Mouse (Mus musculus) bone marrow macrophage, adult 2 months (primary cell): Measurements from ENCODE around the gene Smurf1. TPM values are rescaled to one million over a fixed set of nuclear protein-coding genes. Genes with fewer than 3 reads are reported as not detected.

Source experiments
- H3K27ac ChIP-seq: 2 replicates; pipeline ENCODE4 v1.5.1; 2012; ENCODE audit warnings: low read depth, low read length; ENCODE audit not compliant: insufficient read depth
- H3K4me1 ChIP-seq: 2 replicates; pipeline ENCODE4 v1.6.1; 2012; ENCODE audit warnings: low read length; ENCODE audit not compliant: control insufficient read depth, insufficient read depth
- H3K4me3 ChIP-seq: 2 replicates; pipeline ENCODE4 v1.5.1; 2012; ENCODE audit warnings: mild to moderate bottlenecking, low read length, moderate library complexity; ENCODE audit not compliant: insufficient read depth
- CTCF ChIP-seq: IDR thresholded peaks from 2 replicates; pipeline ENCODE4 v1.5.1; 2012; ENCODE audit warnings: low read depth, mild to moderate bottlenecking, low read length, moderate library complexity
- POLR2A ChIP-seq: IDR thresholded peaks from 2 replicates; pipeline ENCODE4 v1.6.1; 2012; ENCODE audit warnings: mild to moderate bottlenecking, low read depth, low read length, borderline replicate concordance
- polyA plus RNA-seq: library from polyadenylated mRNA; stranded (reverse); fragments of >200 nt; gene quantifications from 2 replicates; pipeline ENCODE4 v1.2.4, GENCODE M21; 2012; ENCODE audit not compliant: missing spikeins, insufficient read depth, insufficient read length

Gene Smurf1
- polyA plus RNA-seq, 1 experiment = 11.5 TPM

- no peak overlapping the region for H3K4me3 ChIP-seq
- no peak for TF ChIP-seq POLR2A
- TF ChIP-seq CTCF = no peak
- no peak overlapping the region for H3K27ac ChIP-seq
- H3K4me1 ChIP-seq = no peaks in the 10 kb centered on the region
These were observed 83.8 kb downstream of the Smurf1 start for GRCm38 (mm10) chr5:144881670-144882399.

GRCm38 (mm10) chr5:144877021-144877420 lies 88.6 kb downstream of the Smurf1 start:
- H3K27ac ChIP-seq = no peak overlapping the region
- TF ChIP-seq POLR2A (no peak), CTCF (no peak)
- 0 out of 2 replicates have a peak, but pooled peaks cover 4% of the 10 kb centered on the region for H3K4me1 ChIP-seq
- H3K4me3 ChIP-seq = no peak overlapping the region

GRCm38 (mm10) chr5:144875892-144876291 lies 89.8 kb downstream of the Smurf1 start:
- no peak overlapping the region for H3K27ac ChIP-seq
- 0 out of 2 replicates have a peak, but pooled peaks cover 4% of the 10 kb centered on the region for H3K4me1 ChIP-seq
- TF ChIP-seq CTCF (peak; percentile 91), POLR2A (no peak)
- H3K4me3 ChIP-seq = no peak overlapping the region

GRCm38 (mm10) chr5:144875227-144875626 lies 90.4 kb downstream of the Smurf1 start:
- no peak overlapping the region for H3K27ac ChIP-seq
- no peak overlapping the region for H3K4me3 ChIP-seq
- TF ChIP-seq POLR2A (no peak), CTCF (no peak)
- 0 out of 2 replicates have a peak, but pooled peaks cover 4% of the 10 kb centered on the region for H3K4me1 ChIP-seq

- Histone ChIP-seq H3K4me1 (0 out of 2 replicates have a peak, but pooled peaks cover 4% of the 10 kb centered on the region), H3K4me3 (no peak overlapping the region), H3K27ac (no peak overlapping the region)
- TF ChIP-seq CTCF (no peak), POLR2A (no peak)
These were observed 92.8 kb downstream of the Smurf1 start for GRCm38 (mm10) chr5:144872867-144873266.

- Histone ChIP-seq H3K4me1 (0 out of 2 replicates have a peak, but pooled peaks cover 4% of the 10 kb centered on the region), H3K27ac (no peak overlapping the region), H3K4me3 (no peak overlapping the region)
- TF ChIP-seq POLR2A (no peak), CTCF (no peak)
These were observed 93.3 kb downstream of the Smurf1 start for GRCm38 (mm10) chr5:144872326-144872725.

- Histone ChIP-seq H3K4me3 (no peak overlapping the region), H3K4me1 (0 out of 2 replicates have a peak, but pooled peaks cover 4% of the 10 kb centered on the region), H3K27ac (no peak overlapping the region)
- TF ChIP-seq POLR2A (no peak), CTCF (no peak)
These were observed 93.9 kb downstream of the Smurf1 start for GRCm38 (mm10) chr5:144871775-144872174.

GRCm38 (mm10) chr5:144870782-144871181 lies 94.9 kb downstream of the Smurf1 start:
- Histone ChIP-seq H3K4me1 (0 out of 2 replicates have a peak, but pooled peaks cover 3% of the 10 kb centered on the region), H3K4me3 (no peak overlapping the region), H3K27ac (no peak overlapping the region)
- TF ChIP-seq POLR2A = no peak
- TF ChIP-seq CTCF = no peak

GRCm38 (mm10) chr5:144869466-144869865 lies 96.2 kb downstream of the Smurf1 start:
- TF ChIP-seq POLR2A (no peak), CTCF (no peak)
- H3K4me3 ChIP-seq = no peak overlapping the region
- H3K4me1 ChIP-seq = no peaks in the 10 kb centered on the region

GRCm38 (mm10) chr5:144866923-144867322 lies 98.7 kb downstream of the Smurf1 start:
- no peak for TF ChIP-seq POLR2A
- no peak for TF ChIP-seq CTCF
- Histone ChIP-seq H3K4me1 (no peaks in the 10 kb centered on the region), H3K4me3 (no peak overlapping the region), H3K27ac (no peak overlapping the region)

More at GRCm38 (mm10) chr5:144869466-144869865, 96.2 kb downstream of the Smurf1 start:
- H3K27ac ChIP-seq = no peak overlapping the region

GRCm38 (mm10) chr5:144860913-144861312 lies 104.7 kb downstream of the Smurf1 start:
- Histone ChIP-seq H3K4me3 (no peak overlapping the region), H3K27ac (no peak overlapping the region), H3K4me1 (no peaks in the 10 kb centered on the region)
- TF ChIP-seq CTCF = no peak
- no peak for TF ChIP-seq POLR2A
